Mouse (Mus musculus) heart, embryonic 14.5 days (tissue): ENCODE data around the gene Scd1. TPM values are rescaled to one million over a fixed set of nuclear protein-coding genes. Genes with fewer than 3 reads are reported as not detected.

Source experiments
- ATAC-seq: fragments of 200-750 bp; cut with Nextera tagmentation; 2 replicates; pipeline ENCODE4 v1.8.0; 2017; ENCODE audit warnings: low read depth, moderate TSS enrichment; ENCODE audit not compliant: insufficient number of reproducible peaks, insufficient read depth, low FRiP score
- H3K27ac ChIP-seq, 2 experiments: fragments of 200-500 bp in 1 of 2; fragments of 300-500 bp in 1 of 2; sonication (generic) in 1 of 2; replicated peaks in 1 of 2; 2 replicates each; pipeline ENCODE4 v1.5.1; 2012 to 2014; ENCODE audit warnings: low read depth in 2 of 2, low read length in 2 of 2, control low read depth in 1 of 2, mild to moderate bottlenecking in 1 of 2, mixed read lengths in 1 of 2; ENCODE audit not compliant: control insufficient read depth in 1 of 2, insufficient read depth in 1 of 2
- H3K27me3 ChIP-seq: fragments of 300-500 bp; sonication (generic); 2 replicates; pipeline ENCODE4 v1.6.1; 2014; ENCODE audit warnings: mild to moderate bottlenecking, low read length, control low read depth; ENCODE audit not compliant: control insufficient read depth, insufficient read depth
- H3K36me3 ChIP-seq: fragments of 300-500 bp; sonication (generic); 2 replicates; pipeline ENCODE4 v1.6.1; 2014; ENCODE audit warnings: mild to moderate bottlenecking, control low read depth, low read length, mixed read lengths; ENCODE audit not compliant: control insufficient read depth, insufficient read depth
- H3K4me1 ChIP-seq, 2 experiments: fragments of 200-500 bp in 1 of 2; fragments of 300-500 bp in 1 of 2; sonication (generic) in 1 of 2; 2 replicates each; pipeline ENCODE4 v1.6.1; 2012 to 2014; ENCODE audit warnings: low read length in 2 of 2, control low read depth in 1 of 2, mixed read lengths in 1 of 2; ENCODE audit not compliant: control insufficient read depth in 2 of 2, insufficient read depth in 2 of 2
- H3K4me2 ChIP-seq: fragments of 300-500 bp; sonication (generic); 2 replicates; pipeline ENCODE4 v1.6.1; 2014; ENCODE audit warnings: mild to moderate bottlenecking, low read length
- H3K4me3 ChIP-seq, 2 experiments: fragments of 200-500 bp in 1 of 2; fragments of 300-500 bp in 1 of 2; sonication (generic) in 1 of 2; 2 replicates each; pipeline ENCODE4 v1.5.1; 2012 to 2014; ENCODE audit warnings: low read length in 2 of 2, mild to moderate bottlenecking in 2 of 2, control low read depth in 1 of 2, low read depth in 1 of 2, moderate library complexity in 1 of 2; ENCODE audit not compliant: control insufficient read depth in 1 of 2, insufficient read depth in 1 of 2
- H3K9ac ChIP-seq: fragments of 300-500 bp; sonication (generic); 2 replicates; pipeline ENCODE4 v1.6.1; 2014; ENCODE audit warnings: mild to moderate bottlenecking, low read length
- H3K9me3 ChIP-seq: fragments of 300-500 bp; sonication (generic); 2 replicates; pipeline ENCODE4 v1.6.1; 2016; ENCODE audit warnings: low read length, control low read depth; ENCODE audit not compliant: control insufficient read depth
- WGBS: fragments of 180-500 bp; shearing (Covaris S2); extraction: QIAGEN DNeasy Blood & Tissue Kit; methylation state at CpG from one replicate; pipeline ENCODE4 v1.1.7; 2014; 5-methylcytosine and 5-hydroxymethylcytosine counted together
- polyA plus RNA-seq: library from polyadenylated mRNA; unstranded; fragments of >200 nt; fragmentation: Nextera tagmentation; extraction: Ambion mirVana; gene quantifications from 2 replicates; pipeline ENCODE4 v1.2.1, GENCODE M21; 2014

Gene Scd1
- polyA plus RNA-seq, 1 experiment from 2014 or later = 1.0 TPM

- Histone ChIP-seq H3K27ac (no peak overlapping the region), H3K4me2 (no peak overlapping the region), H3K27me3 (peaks cover 6% of the 10 kb centered on the region; the same call in 1 of the 2 replicates), H3K36me3 (no peaks in the 10 kb centered on the region), H3K9me3 (no peaks in the 10 kb centered on the region), H3K4me1 (no peaks in the 10 kb centered on the region), H3K4me3 (no peak overlapping the region), H3K9ac (no peak overlapping the region)
- 71% methylated on average over 5 of the region's 5 CpGs for WGBS
- ATAC-seq = no peak
Measured at GRCm38 (mm10) chr19:44416240-44416639, 8.6 kb upstream of the Scd1 start.

GRCm38 (mm10) chr19:44415464-44415863 lies 7.8 kb upstream of the Scd1 start:
- no peak overlapping the region for H3K27ac ChIP-seq
- no peak overlapping the region for H3K9ac ChIP-seq
- H3K36me3 ChIP-seq = no peaks in the 10 kb centered on the region
- no peak overlapping the region for H3K4me2 ChIP-seq
- WGBS = 67% methylated on average over 5 of the region's 5 CpGs
- H3K27me3 ChIP-seq = peaks cover 6% of the 10 kb centered on the region; the same call in 1 of the 2 replicates
- ATAC-seq = no peak
- no peak overlapping the region for H3K4me3 ChIP-seq
- no peaks in the 10 kb centered on the region for H3K9me3 ChIP-seq
- H3K4me1 ChIP-seq = no peaks in the 10 kb centered on the region

DNA sequence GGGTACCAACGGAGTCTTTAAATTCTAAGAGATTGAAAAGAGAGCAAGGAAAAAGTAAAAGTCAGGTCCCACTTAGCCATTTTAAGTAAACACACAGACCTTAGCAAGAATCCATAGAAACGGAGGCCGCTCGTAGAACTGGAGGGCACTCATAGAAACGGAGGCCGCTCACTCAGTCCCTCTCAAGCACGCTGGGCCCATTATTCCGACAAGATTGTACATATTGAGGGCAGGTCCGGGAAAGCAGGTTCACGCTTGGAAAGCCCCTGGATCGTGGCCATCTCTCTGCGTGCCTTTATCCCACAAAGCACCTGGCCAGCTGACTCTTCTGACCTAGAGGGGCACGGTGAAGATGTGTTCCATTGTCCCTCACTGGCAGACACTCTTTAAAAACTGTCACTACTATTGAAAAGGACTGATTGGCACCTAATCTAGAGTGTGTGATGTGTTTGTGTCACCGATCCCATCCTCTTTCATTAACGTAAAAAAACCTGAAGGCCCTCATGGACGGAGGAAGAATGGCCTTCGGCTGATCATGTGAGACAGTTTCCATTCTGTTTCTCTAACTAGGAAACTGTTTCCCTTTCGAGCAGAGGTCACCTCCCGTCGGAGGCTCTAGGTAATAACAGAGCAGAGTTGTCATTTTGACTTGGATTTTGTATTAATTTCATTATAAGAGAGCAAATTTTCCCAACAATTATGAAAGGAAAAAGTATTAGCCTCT lies 2.8 kb upstream of the Scd1 start:
- no peak overlapping the region for H3K4me3 ChIP-seq
- H3K36me3 ChIP-seq = no peaks in the 10 kb centered on the region
- H3K4me1 ChIP-seq = peaks cover 2 to 5% of the 10 kb centered on the region in 2 experiments; a peak in 1 of 4 replicates
- H3K27me3 ChIP-seq = peaks cover 18% of the 10 kb centered on the region
- no peak overlapping the region for H3K4me2 ChIP-seq
- WGBS = 84% methylated on average over 20 of the region's 20 CpGs
- H3K9me3 ChIP-seq = no peaks in the 10 kb centered on the region
- no peak overlapping the region for H3K27ac ChIP-seq
- no peak overlapping the region for H3K9ac ChIP-seq
- no peak for ATAC-seq

- 71% methylated on average over 4 of the region's 4 CpGs for WGBS
- Histone ChIP-seq H3K27ac (no peak overlapping the region), H3K36me3 (no peaks in the 10 kb centered on the region), H3K9ac (peak overlapping the region; percentile 35), H3K9me3 (no peaks in the 10 kb centered on the region), H3K4me3 (peak overlapping the region; percentile 40 to 46), H3K4me2 (peak overlapping the region; percentile 71), H3K4me1 (peaks cover 2 to 5% of the 10 kb centered on the region in 2 experiments; a peak in 1 of 4 replicates), H3K27me3 (peaks cover 21% of the 10 kb centered on the region)
- no peak for ATAC-seq
Measured at GRCm38 (mm10) chr19:44408595-44408994, 916 bp upstream of the Scd1 start.

GRCm38 (mm10) chr19:44408223-44408545 lies 505 bp upstream of the Scd1 start:
- 0 out of 4 replicates have a peak overlapping the region, but pooled peaks of 1 of the 2 experiments have one; percentile 1 for H3K27ac ChIP-seq
- peak overlapping the region; percentile 71 for H3K4me2 ChIP-seq
- H3K9ac ChIP-seq = peak overlapping the region; percentile 35
- peaks cover 2 to 5% of the 10 kb centered on the region in 2 experiments; a peak in 1 of 4 replicates for H3K4me1 ChIP-seq
- no peaks in the 10 kb centered on the region for H3K9me3 ChIP-seq
- peak; percentile 59; the same call in 1 of the 2 replicates for ATAC-seq
- WGBS = under 1% methylated on average over 14 of the region's 14 CpGs
- H3K36me3 ChIP-seq = no peaks in the 10 kb centered on the region
- peak overlapping the region; percentile 40 to 46 for H3K4me3 ChIP-seq
- H3K27me3 ChIP-seq = peaks cover 21% of the 10 kb centered on the region

DNA sequence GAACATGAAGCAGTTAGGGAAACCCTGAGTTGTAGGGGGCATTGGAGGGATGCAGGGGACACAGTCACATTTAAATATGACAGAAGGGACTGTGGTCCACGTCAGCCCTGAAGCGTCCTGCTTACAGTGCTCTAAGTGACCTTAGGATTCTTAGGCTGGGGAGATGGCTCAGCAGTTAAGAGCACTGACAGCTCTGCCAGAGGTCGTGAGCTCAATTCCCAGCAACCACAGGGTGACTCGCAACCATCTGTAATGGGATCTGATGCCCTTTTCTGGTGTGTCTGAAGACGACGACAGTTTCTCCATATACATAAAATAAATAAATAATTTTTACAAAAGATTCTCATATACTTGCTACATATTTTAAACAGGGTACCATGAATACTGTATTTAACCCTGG lies 4.1 kb downstream of the Scd1 start:
- Histone ChIP-seq H3K4me2 (no peak overlapping the region), H3K4me1 (peaks cover 2 to 5% of the 10 kb centered on the region in 2 experiments; a peak in 1 of 4 replicates), H3K27me3 (peaks cover 21% of the 10 kb centered on the region), H3K27ac (no peak overlapping the region), H3K4me3 (no peak overlapping the region), H3K36me3 (no peaks in the 10 kb centered on the region), H3K9ac (no peak overlapping the region), H3K9me3 (no peaks in the 10 kb centered on the region)
- WGBS = 72% methylated on average over 6 of the region's 6 CpGs
- ATAC-seq = no peak

DNA sequence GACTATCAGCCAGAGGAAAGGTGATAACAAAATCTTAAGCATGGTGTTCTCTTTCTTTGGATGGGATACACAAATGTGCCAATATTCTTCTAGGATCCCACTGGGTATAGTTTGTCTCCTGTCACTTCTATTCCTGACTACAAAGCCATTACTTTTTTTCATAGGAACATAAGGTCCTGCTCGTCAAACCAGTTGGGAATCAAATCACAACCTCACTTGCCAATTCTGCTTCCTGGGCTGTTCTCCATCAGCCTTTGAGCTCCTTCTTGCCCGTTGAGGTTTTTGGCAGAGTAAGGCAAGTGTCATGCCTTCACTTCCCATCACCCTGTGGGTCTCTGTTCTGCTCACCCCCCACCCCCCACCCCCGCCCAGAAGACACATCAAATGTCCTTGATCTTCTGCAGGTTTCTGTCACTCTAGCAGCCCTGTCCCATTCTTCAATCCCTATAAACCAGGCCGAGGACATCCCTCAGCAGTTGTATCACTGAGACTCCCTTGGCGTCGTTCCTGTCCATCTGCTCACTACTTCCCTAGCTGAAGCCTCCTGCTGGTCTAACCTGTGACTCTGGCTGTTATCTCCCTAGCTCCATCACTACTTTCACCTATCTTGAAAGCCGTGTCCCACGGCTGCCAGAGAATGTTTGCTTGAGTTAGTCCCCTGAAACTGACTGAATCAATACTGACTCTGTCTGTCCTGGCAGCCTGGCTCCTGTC lies 7.0 kb downstream of the Scd1 start:
- no peak overlapping the region for H3K27ac ChIP-seq
- no peak overlapping the region for H3K4me2 ChIP-seq
- peaks cover 6% of the 10 kb centered on the region for H3K27me3 ChIP-seq
- no peak overlapping the region for H3K9ac ChIP-seq
- no peaks in the 10 kb centered on the region for H3K4me1 ChIP-seq
- ATAC-seq = no peak
- H3K36me3 ChIP-seq = no peaks in the 10 kb centered on the region
- 71% methylated on average over 8 of the region's 8 CpGs for WGBS
- H3K9me3 ChIP-seq = no peaks in the 10 kb centered on the region
- H3K4me3 ChIP-seq = no peak overlapping the region
